ENCODE assay signal across 9 mouse cellular contexts in the genomic region with DNA sequence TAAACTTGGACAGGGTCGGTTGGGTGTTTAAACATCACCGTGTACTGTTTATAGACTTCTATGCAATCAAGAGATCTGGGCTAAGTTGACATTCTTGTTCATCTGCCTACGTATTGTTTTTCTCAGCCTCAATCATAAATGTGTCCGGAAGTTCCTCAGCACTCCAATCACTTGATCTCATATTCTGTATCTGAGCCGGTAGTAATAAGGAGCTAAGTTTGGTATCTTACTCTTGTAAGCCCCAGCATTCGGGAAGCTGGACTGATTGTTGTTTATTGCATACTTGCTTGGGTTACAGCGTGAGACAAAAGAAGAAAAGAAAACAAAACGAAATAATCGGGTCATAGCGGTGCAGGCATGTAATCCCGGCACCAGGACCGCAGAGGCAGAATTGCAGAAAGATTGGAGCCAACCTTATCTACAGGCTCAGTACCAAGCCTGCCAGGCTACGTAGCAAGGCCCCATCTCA. TPM values are rescaled to one million over a fixed set of nuclear protein-coding genes. Genes with fewer than 3 reads are reported as not detected.
DNase-seq lines count a peak whose midpoint lies in the region; ATAC-seq and TF ChIP-seq lines count a peak whose summit lies in the region.
"Had no signal": no experiment of that assay in that cellular context is flagged by ENCODE, and none has a peak within 500 bp of the region (broad histone marks: within the 10 kb centered on the region; RNA-seq: fewer than 3 reads in every experiment).

No protein-coding gene starts in this region.

- TF ChIP-seq CTCF in hindbrain, postnatal 0 days (IDR thresholded peaks at IDR 0.05; ENCODE audit: low read depth), result no peak

- no peak for ATAC-seq in erythroblast, adult 5-6 weeks (replicated peaks; ENCODE audit: low FRiP score, poor library complexity, severe bottlenecking)
- ATAC-seq in hindbrain, postnatal 0 days, result no peak; the same call in 1 of the 2 replicates
- ATAC-seq in midbrain, embryonic 16.5 days, result peak; percentile 1; the same call in 1 of the 2 replicates
- ATAC-seq in erythroid progenitor cell, adult 5-6 weeks (replicated peaks; ENCODE audit: low FRiP score, poor library complexity, severe bottlenecking), result no peak

- peaks cover 7% of the 10 kb centered on the region; the same call in 1 of the 2 replicates for H3K27me3 ChIP-seq in erythroblast, embryonic 14.5 days (ENCODE audit: control insufficient read depth)
- H3K27me3 ChIP-seq in hindbrain, postnatal 0 days (ENCODE audit: insufficient read depth, low read length), result no peaks in the 10 kb centered on the region
- H3K27me3 ChIP-seq in midbrain, embryonic 16.5 days (ENCODE audit: control insufficient read depth, insufficient read depth, low read depth, low read length), result no peaks in the 10 kb centered on the region
- H3K27me3 ChIP-seq: Patski had no signal

- peak overlapping the region; percentile 93 for H3K9ac ChIP-seq in hindbrain, postnatal 0 days (replicated peaks; ENCODE audit: low read length)
- H3K9ac ChIP-seq in midbrain, embryonic 16.5 days (ENCODE audit: low read depth, low read length), result peak overlapping the region; percentile 80

- H3K9me3 ChIP-seq in erythroblast, embryonic 14.5 days (ENCODE audit: control insufficient read depth, low read length), result no peaks in the 10 kb centered on the region
- no peaks in the 10 kb centered on the region for H3K9me3 ChIP-seq in hindbrain, postnatal 0 days (ENCODE audit: low read length)
- H3K9me3 ChIP-seq in midbrain, embryonic 16.5 days (replicated peaks; ENCODE audit: control insufficient read depth, low read length, poor library complexity, severe bottlenecking), result no peaks in the 10 kb centered on the region

- WGBS in hindbrain, postnatal 0 days, result 33% methylated on average over 13 of the region's 13 CpGs
- WGBS in midbrain, embryonic 16.5 days, result 32% methylated on average over 13 of the region's 13 CpGs

- H3K27ac ChIP-seq in hindbrain, postnatal 0 days, result peak overlapping the region; percentile 98
- H3K27ac ChIP-seq in midbrain, embryonic 16.5 days (ENCODE audit: low read length), result peak overlapping the region; percentile 97

- peaks cover 35% of the 10 kb centered on the region for H3K4me1 ChIP-seq in erythroblast, embryonic 14.5 days (ENCODE audit: control insufficient read depth)
- H3K4me1 ChIP-seq in hindbrain, postnatal 0 days (ENCODE audit: insufficient read depth, low read length), result 0 out of 2 replicates have a peak, but pooled peaks cover 4% of the 10 kb centered on the region
- H3K4me1 ChIP-seq in midbrain, embryonic 16.5 days (ENCODE audit: control insufficient read depth, insufficient read depth, low read length), result peaks cover 33% of the 10 kb centered on the region

- H3K36me3 ChIP-seq in erythroblast, embryonic 14.5 days (ENCODE audit: control insufficient read depth), result peaks cover 4% of the 10 kb centered on the region
- H3K36me3 ChIP-seq in hindbrain, postnatal 0 days (ENCODE audit: insufficient read depth, low read length), result no peaks in the 10 kb centered on the region
- no peaks in the 10 kb centered on the region for H3K36me3 ChIP-seq in midbrain, embryonic 16.5 days (ENCODE audit: control insufficient read depth, insufficient read depth, low read length)

- peak overlapping the region; percentile 95 for H3K4me3 ChIP-seq in erythroblast, embryonic 14.5 days (replicated peaks)
- peak overlapping the region; percentile 81 for H3K4me3 ChIP-seq in hindbrain, postnatal 0 days (ENCODE audit: low read length)
- H3K4me3 ChIP-seq in midbrain, embryonic 16.5 days (ENCODE audit: low read depth, low read length), result peak overlapping the region; percentile 95

- DNase-seq in thymus, postnatal 25 days, result peak; percentile 8
- DNase-seq in thymus, postnatal 14 days, result no peak
- DNase-seq in hindbrain, postnatal 0 days (ENCODE audit: low spot score), result peak; percentile 30
- DNase-seq in left cerebral cortex, adult 11 months (ENCODE audit: low spot score), result no peak

- H3K4me2 ChIP-seq in hindbrain, postnatal 0 days (ENCODE audit: low read depth, low read length), result peak overlapping the region; percentile 84
- H3K4me2 ChIP-seq in midbrain, embryonic 16.5 days (ENCODE audit: low read length), result peak overlapping the region; percentile 87

RNA-seq across cellular contexts. Expression of a gene that starts 0.6 kb away (rescaled TPM):
- polyA plus RNA-seq in erythroblast, embryonic 14.5 days (2012), result 0.23 and 0.39 TPM in 2 replicates
- total RNA-seq in erythroblast, adult 5-6 weeks (2015; ENCODE audit: low replicate concordance), result 39.4 and 39.7 TPM in 2 replicates
- total RNA-seq in erythroblast, adult 5-6 weeks (2017; ENCODE audit: low replicate concordance), result 51.6 and 56.4 TPM in 2 replicates
- 99.0 and 108 TPM in 2 replicates for total RNA-seq in hindbrain, postnatal 0 days (2014; rRNA removed)
- 67.4 and 68.1 TPM in 2 replicates for polyA plus RNA-seq in hindbrain, postnatal 0 days (2015; fragmentation: Nextera tagmentation; extraction: Ambion mirVana)
- 83.7 and 89.2 TPM in 2 replicates for polyA plus RNA-seq in midbrain, embryonic 16.5 days (2015; fragmentation: Nextera tagmentation; extraction: Ambion mirVana)
- 21.4 and 31.0 TPM in 2 replicates for total RNA-seq in erythroid progenitor cell, adult 5-6 weeks (2015; ENCODE audit: low replicate concordance)
- total RNA-seq in erythroid progenitor cell, adult 5-6 weeks (2017; ENCODE audit: low replicate concordance), result 41.4 and 53.7 TPM in 2 replicates

RNA-seq across cellular contexts. Expression of a gene that starts 57.7 kb away (rescaled TPM):
- polyA plus RNA-seq in erythroblast, embryonic 14.5 days (2012), result not detected in 2 replicates
- total RNA-seq in erythroblast, adult 5-6 weeks (2015; ENCODE audit: low replicate concordance), result not detected in 2 replicates
- not detected in 2 replicates for total RNA-seq in erythroblast, adult 5-6 weeks (2017; ENCODE audit: low replicate concordance)
- 1.2 and 2.8 TPM in 2 replicates for total RNA-seq in hindbrain, postnatal 0 days (2014; rRNA removed)
- 0.60 and 0.72 TPM in 2 replicates for polyA plus RNA-seq in hindbrain, postnatal 0 days (2015; fragmentation: Nextera tagmentation; extraction: Ambion mirVana)
- 1.3 and 1.7 TPM in 2 replicates for polyA plus RNA-seq in midbrain, embryonic 16.5 days (2015; fragmentation: Nextera tagmentation; extraction: Ambion mirVana)
- not detected in 2 replicates for total RNA-seq in erythroid progenitor cell, adult 5-6 weeks (2015; ENCODE audit: low replicate concordance)
- not detected in 2 replicates for total RNA-seq in erythroid progenitor cell, adult 5-6 weeks (2017; ENCODE audit: low replicate concordance)

Comparison
In these comparisons a context has a peak if more than half of its experiments do, and no peak if none do; other contexts are left out.
1. DNase-seq: peak in thymus, postnatal 25 days (single experiment) and hindbrain, postnatal 0 days (single experiment); none in thymus, postnatal 14 days (single experiment) and left cerebral cortex, adult 11 months (single experiment).
2. Peak in every context shown above with its lines, with median percentiles within 50 percentile points of each other: H3K4me3 ChIP-seq.